Mouse (Mus musculus) liver, embryonic 14.5 days (tissue): Measurements from ENCODE around the gene Atf7.
"Not testable (repeated sequence)": the region's sequence is repeated elsewhere in the genome, so short reads cannot be mapped to it uniquely, and the experiment has no call there.

Experiments
- CTCF ChIP-seq: IDR thresholded peaks from 2 replicates; pipeline ENCODE4 v1.5.1; 2016; ENCODE audit warnings: antibody characterized with exemption, low read depth, control low read depth
- EP300 ChIP-seq: IDR thresholded peaks from 2 replicates; pipeline ENCODE4 v1.6.1; 2016; ENCODE audit warnings: antibody characterized with exemption, low read depth

DNA sequence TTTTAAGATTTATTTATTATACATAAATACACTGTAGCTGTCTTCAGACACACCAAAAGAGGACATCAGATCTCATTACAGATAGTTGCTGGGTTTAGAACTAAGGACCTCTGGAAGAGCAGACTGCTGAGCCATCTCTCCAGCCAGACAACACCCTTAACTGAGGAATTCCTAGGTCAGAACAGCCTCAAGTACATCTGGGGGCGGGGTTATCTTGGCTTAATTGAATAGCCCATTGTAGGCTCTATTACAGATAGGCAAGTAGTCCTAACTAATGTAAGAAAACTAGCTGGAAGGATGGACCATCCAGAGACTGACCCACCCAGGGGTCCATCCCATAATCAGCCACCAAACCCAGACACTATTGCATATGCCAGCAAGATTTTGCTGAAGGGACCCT is 16.7 kb downstream of the Atf7 start:
- TF ChIP-seq CTCF, EP300: not testable (repeated sequence)
